Comparison of ENCODE assay signal across 18 mouse cellular contexts in genomic region chr4:138878783-138879182, GRCm38 (mm10). TPM values are rescaled to one million over a fixed set of nuclear protein-coding genes. Genes with fewer than 3 reads are reported as not detected.
DNase-seq lines count a peak whose midpoint lies in the region; ATAC-seq and TF ChIP-seq lines count a peak whose summit lies in the region.
"Had no signal": no experiment of that assay in that cellular context is flagged by ENCODE, and none has a peak within 500 bp of the region (broad histone marks: within the 10 kb centered on the region; RNA-seq: fewer than 3 reads in every experiment).

No protein-coding gene starts in this region.

- no peak overlapping the region for H3K9ac ChIP-seq in lung, embryonic 14.5 days
- no peak overlapping the region for H3K9ac ChIP-seq in heart, embryonic 16.5 days (ENCODE audit: low read length)
- H3K9ac ChIP-seq: heart, embryonic 15.5 days; liver, embryonic 12.5 days had no signal

- peaks cover 9% of the 10 kb centered on the region; the same call in 1 of the 2 replicates for H3K27me3 ChIP-seq in lung, embryonic 14.5 days (ENCODE audit: insufficient read depth, low read length)
- H3K27me3 ChIP-seq in heart, embryonic 16.5 days (ENCODE audit: control insufficient read depth, insufficient read depth, low read length) = peaks cover 12% of the 10 kb centered on the region
- peaks cover 18% of the 10 kb centered on the region for H3K27me3 ChIP-seq in limb, embryonic 10.5 days (ENCODE audit: low read depth, poor library complexity, severe bottlenecking)

- TF ChIP-seq CTCF in lung, embryonic 14.5 days (IDR thresholded peaks at IDR 0.05; ENCODE audit: low read depth) = no peak
- TF ChIP-seq CTCF in lung, adult 2 months (IDR thresholded peaks at IDR 0.05; ENCODE audit: insufficient read depth, low read length) = no peak

- no peak overlapping the region for H3K27ac ChIP-seq in lung, embryonic 14.5 days (ENCODE audit: low read depth)
- H3K27ac ChIP-seq in heart, embryonic 16.5 days (ENCODE audit: low read length) = no peak overlapping the region
- peak overlapping the region; percentile 5; the same call in 1 of the 2 replicates for H3K27ac ChIP-seq in limb, embryonic 10.5 days
- H3K27ac ChIP-seq: heart, embryonic 15.5 days; liver, embryonic 12.5 days had no signal

- no peak for TF ChIP-seq POLR2A in lung, adult 2 months (IDR thresholded peaks at IDR 0.05; ENCODE audit: borderline replicate concordance, extremely low read depth, low read depth, low read length)

- no peaks in the 10 kb centered on the region for H3K9me3 ChIP-seq in lung, embryonic 14.5 days (ENCODE audit: low read depth, low read length)
- no peaks in the 10 kb centered on the region for H3K9me3 ChIP-seq in heart, embryonic 16.5 days (replicated peaks; ENCODE audit: control insufficient read depth, low read length)
- no peaks in the 10 kb centered on the region for H3K9me3 ChIP-seq in limb, embryonic 10.5 days (replicated peaks)
- H3K9me3 ChIP-seq: heart, embryonic 15.5 days; liver, embryonic 12.5 days had no signal

- DNase-seq in lung, embryonic 14.5 days = peak; percentile 21
- DNase-seq in lung, adult 2 months = no peak
- DNase-seq in limb, embryonic 10.5 days (ENCODE audit: low spot score) = no peak
- DNase-seq in skeletal muscle tissue, adult 2 months (ENCODE audit: low read depth, low spot score) = peak; percentile 45
- DNase-seq: cerebellum, postnatal 10 days; kidney, adult 9 months; left cerebral cortex, postnatal 4 days; midbrain, embryonic 14.5 days; thymus, adult 18-20 months had no signal

- ATAC-seq in lung, embryonic 14.5 days (ENCODE audit: insufficient read depth) = no peak
- ATAC-seq in heart, embryonic 16.5 days (replicated peaks; ENCODE audit: extremely low read depth, insufficient read depth, low FRiP score) = 0 out of 2 replicates have a peak, but pooled peaks have one; percentile 32
- ATAC-seq in monocyte, adult 5-6 weeks (replicated peaks; ENCODE audit: insufficient number of reproducible peaks, low FRiP score, low TSS enrichment, poor library complexity, severe bottlenecking) = no peak
- no peak for ATAC-seq in inflammation-experienced regulatory T-cells, adult 6 months
- ATAC-seq: CD4-positive, CD25-positive, alpha-beta regulatory T cell, adult 4 months; liver, embryonic 12.5 days had no signal

- H3K36me3 ChIP-seq in lung, embryonic 14.5 days (ENCODE audit: insufficient read depth) = no peaks in the 10 kb centered on the region
- H3K36me3 ChIP-seq in heart, embryonic 16.5 days (ENCODE audit: control insufficient read depth, insufficient read depth) = no peaks in the 10 kb centered on the region
- H3K36me3 ChIP-seq in limb, embryonic 10.5 days = no peaks in the 10 kb centered on the region
- H3K36me3 ChIP-seq: heart, embryonic 15.5 days; liver, embryonic 12.5 days had no signal

- H3K4me3 ChIP-seq in lung, embryonic 14.5 days (ENCODE audit: low read depth, low read length) = no peak overlapping the region
- no peak overlapping the region for H3K4me3 ChIP-seq in lung, adult 2 months (replicated peaks; ENCODE audit: extremely low read depth, low read depth, low read length)
- H3K4me3 ChIP-seq in heart, embryonic 16.5 days (ENCODE audit: low read length) = no peak overlapping the region
- no peak overlapping the region for H3K4me3 ChIP-seq in limb, embryonic 10.5 days
- H3K4me3 ChIP-seq: heart, embryonic 15.5 days; liver, embryonic 12.5 days had no signal

- H3K4me1 ChIP-seq in lung, embryonic 14.5 days (ENCODE audit: insufficient read depth) = no peaks in the 10 kb centered on the region
- H3K4me1 ChIP-seq in lung, adult 2 months (ENCODE audit: control insufficient read depth, insufficient read depth, low read length) = no peaks in the 10 kb centered on the region
- no peaks in the 10 kb centered on the region for H3K4me1 ChIP-seq in heart, embryonic 16.5 days (ENCODE audit: control insufficient read depth, insufficient read depth, low read length)
- peaks cover 34% of the 10 kb centered on the region for H3K4me1 ChIP-seq in limb, embryonic 10.5 days
- H3K4me1 ChIP-seq: liver, embryonic 12.5 days had no signal

- no peak overlapping the region for H3K4me2 ChIP-seq in lung, embryonic 14.5 days
- H3K4me2 ChIP-seq in heart, embryonic 16.5 days (ENCODE audit: low read depth, low read length) = no peak overlapping the region
- H3K4me2 ChIP-seq: heart, embryonic 15.5 days; liver, embryonic 12.5 days had no signal

- 26% methylated on average over 8 of the region's 8 CpGs for WGBS in lung, embryonic 14.5 days
- WGBS in lung, adult 2 months = 33% methylated on average over 8 of the region's 8 CpGs
- 34% methylated on average over 8 of the region's 8 CpGs for WGBS in heart, embryonic 16.5 days
- 47% methylated on average over 8 of the region's 8 CpGs for WGBS in limb, embryonic 10.5 days

RNA-seq across cellular contexts. Expression of gene Pla2g2e, which starts 1.0 kb away (rescaled TPM):
- polyA plus RNA-seq in lung, embryonic 14.5 days (2014; fragmentation: Nextera tagmentation; extraction: Ambion mirVana) = not detected in 2 replicates
- polyA plus RNA-seq in lung, adult 2 months (2012; rRNA removed) = 1.2 and 2.2 TPM in 2 replicates
- 0.18 TPM in 1 of 2 replicates, not detected in the other for polyA plus RNA-seq in heart, embryonic 16.5 days (2015; fragmentation: Nextera tagmentation; extraction: Ambion mirVana)
- 0.20 TPM in 1 of 2 replicates, not detected in the other for polyA plus RNA-seq in limb, embryonic 10.5 days (2016; fragmentation: Nextera tagmentation; extraction: Ambion mirVana)
- not detected in 3 replicates for total RNA-seq in monocyte, adult 5-6 weeks (2017)
- polyA plus RNA-seq in inflammation-experienced regulatory T-cells, adult 6 months (2017; shearing (Covaris generic)) = not detected
- total RNA-seq: left cerebral cortex, postnatal 4 days had no signal
- polyA plus RNA-seq: CD4-positive, CD25-positive, alpha-beta regulatory T cell, adult 4 months; heart, embryonic 15.5 days; liver, embryonic 12.5 days; midbrain, embryonic 14.5 days; neural tube, embryonic 11.5 days had no signal

RNA-seq across cellular contexts. Expression of gene Gm13030, which starts 5.0 kb away (rescaled TPM):
- not detected in 2 replicates for polyA plus RNA-seq in lung, embryonic 14.5 days (2014; fragmentation: Nextera tagmentation; extraction: Ambion mirVana)
- polyA plus RNA-seq in lung, adult 2 months (2012; rRNA removed) = not detected in 2 replicates
- not detected in 2 replicates for polyA plus RNA-seq in heart, embryonic 16.5 days (2015; fragmentation: Nextera tagmentation; extraction: Ambion mirVana)
- not detected in 2 replicates for polyA plus RNA-seq in limb, embryonic 10.5 days (2016; fragmentation: Nextera tagmentation; extraction: Ambion mirVana)
- total RNA-seq in monocyte, adult 5-6 weeks (2017) = not detected in 3 replicates
- not detected for polyA plus RNA-seq in inflammation-experienced regulatory T-cells, adult 6 months (2017; shearing (Covaris generic))
- total RNA-seq: adrenal gland, postnatal 4 days; left cerebral cortex, postnatal 4 days had no signal
- polyA plus RNA-seq: CD4-positive, CD25-positive, alpha-beta regulatory T cell, adult 4 months; heart, embryonic 15.5 days; large intestine, adult 2 months; liver, embryonic 12.5 days; midbrain, embryonic 14.5 days; neural tube, embryonic 11.5 days had no signal

RNA-seq across cellular contexts. Expression of gene Pla2g5, which starts 15.5 kb away (rescaled TPM):
- 0.46 and 0.61 TPM in 2 replicates for polyA plus RNA-seq in lung, embryonic 14.5 days (2014; fragmentation: Nextera tagmentation; extraction: Ambion mirVana)
- polyA plus RNA-seq in lung, adult 2 months (2012; rRNA removed) = 0.57 and 1.3 TPM in 2 replicates
- 2.7 and 3.8 TPM in 2 replicates for polyA plus RNA-seq in heart, embryonic 16.5 days (2015; fragmentation: Nextera tagmentation; extraction: Ambion mirVana)
- 0.15 and 0.30 TPM in 2 replicates for polyA plus RNA-seq in limb, embryonic 10.5 days (2016; fragmentation: Nextera tagmentation; extraction: Ambion mirVana)
- not detected in 3 replicates for total RNA-seq in monocyte, adult 5-6 weeks (2017)
- polyA plus RNA-seq in inflammation-experienced regulatory T-cells, adult 6 months (2017; shearing (Covaris generic)) = not detected
- polyA plus RNA-seq: CD4-positive, CD25-positive, alpha-beta regulatory T cell, adult 4 months; liver, embryonic 12.5 days; neural tube, embryonic 11.5 days had no signal

RNA-seq across cellular contexts. Expression of gene Otud3, which starts 35.0 kb away (rescaled TPM):
- 3.0 and 3.2 TPM in 2 replicates for polyA plus RNA-seq in lung, embryonic 14.5 days (2014; fragmentation: Nextera tagmentation; extraction: Ambion mirVana)
- 8.4 and 9.1 TPM in 2 replicates for polyA plus RNA-seq in lung, adult 2 months (2012; rRNA removed)
- 3.0 and 3.3 TPM in 2 replicates for polyA plus RNA-seq in heart, embryonic 16.5 days (2015; fragmentation: Nextera tagmentation; extraction: Ambion mirVana)
- 3.8 and 4.5 TPM in 2 replicates for polyA plus RNA-seq in limb, embryonic 10.5 days (2016; fragmentation: Nextera tagmentation; extraction: Ambion mirVana)
- total RNA-seq in monocyte, adult 5-6 weeks (2017) = 9.8 to 13.1 TPM (median 11.9 TPM) in 3 replicates
- polyA plus RNA-seq in inflammation-experienced regulatory T-cells, adult 6 months (2017; shearing (Covaris generic)) = under 1 TPM in 2 of 3 experiments, not detected in 1; 0.29 to 0.54 TPM

Comparison
In these comparisons a context has a peak if more than half of its experiments do, and no peak if none do; other contexts are left out.
1. DNase-seq: peak in lung, embryonic 14.5 days (single experiment) and skeletal muscle tissue, adult 2 months (single experiment); none in lung, adult 2 months (single experiment) and limb, embryonic 10.5 days (single experiment).